Mouse (Mus musculus): ENCODE measurements around the gene Cenpj. TPM values are rescaled to one million over a fixed set of nuclear protein-coding genes. Genes with fewer than 3 reads are reported as not detected.
A peak's percentile ranks its signal among the peaks of the same experiment; 100 is the strongest.

Gene Cenpj
- total RNA-seq (2021) (1 to 10 TPM; 8.0 to 9.3 TPM), polyA plus RNA-seq (2012; rRNA removed) (3.1 and 3.3 TPM in 2 replicates)
- long read RNA-seq, partial matches to known transcripts, result 1 of 3 reads
- long read RNA-seq, other reads (novel, unspliced or antisense), result 2 of 3 reads

GRCm38 (mm10) chr14:56575416-56575815, at the start of gene Cenpj, which contains the start of gene Parp4:
Gene Cenpj, minus strand, starts transcription at chr14:56575425.
Gene Parp4, plus strand, starts transcription at chr14:56575619.
- DNase-seq, result peak; percentile 96

DNA sequence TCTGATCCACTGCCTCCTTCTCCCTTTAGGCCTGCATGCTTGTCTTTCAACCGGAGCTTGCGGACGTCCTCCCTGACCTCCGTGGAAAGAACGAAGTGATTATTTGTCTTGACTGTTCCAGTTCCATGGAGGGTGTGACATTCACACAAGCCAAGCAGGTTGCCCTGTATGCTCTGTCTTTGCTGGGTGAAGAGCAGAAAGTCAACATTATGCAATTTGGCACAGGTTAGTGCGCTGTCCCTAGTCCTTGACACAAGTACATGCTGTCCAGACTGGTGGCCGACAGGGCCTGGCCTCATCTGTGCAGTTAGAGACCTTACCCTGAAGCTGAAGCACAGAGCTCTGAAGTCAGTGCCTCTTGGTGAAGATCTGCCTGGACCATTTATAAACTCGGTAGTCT, 45.2 kb upstream of the Cenpj start:
- peak; percentile 31 for DNase-seq

- no peak for DNase-seq
Measured at GRCm38 (mm10) chr14:56617470-56617869, 42.2 kb upstream of the Cenpj start.

- no peak for DNase-seq
Measured at GRCm38 (mm10) chr14:56613212-56613611, 38.0 kb upstream of the Cenpj start.

DNA sequence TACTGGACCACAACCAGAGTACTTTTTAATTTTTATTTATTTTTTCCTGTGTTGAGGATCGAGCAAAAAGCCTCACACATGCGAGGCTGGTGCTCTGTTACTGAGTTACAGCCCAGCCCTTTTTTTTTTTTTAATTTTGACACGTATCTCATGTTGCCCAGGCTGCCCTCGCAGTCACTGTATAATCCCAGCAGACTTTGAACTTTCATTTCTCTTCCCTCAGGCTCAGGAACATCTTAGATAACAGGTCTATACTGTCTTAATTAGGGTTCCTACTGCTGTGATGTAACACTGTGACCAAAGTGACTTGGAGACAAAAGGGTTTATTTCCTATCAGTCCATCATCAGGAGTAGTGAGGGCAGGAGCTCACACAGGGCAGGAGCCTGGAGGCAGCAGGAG, 29.9 kb upstream of the Cenpj start:
- DNase-seq, result no peak

DNA sequence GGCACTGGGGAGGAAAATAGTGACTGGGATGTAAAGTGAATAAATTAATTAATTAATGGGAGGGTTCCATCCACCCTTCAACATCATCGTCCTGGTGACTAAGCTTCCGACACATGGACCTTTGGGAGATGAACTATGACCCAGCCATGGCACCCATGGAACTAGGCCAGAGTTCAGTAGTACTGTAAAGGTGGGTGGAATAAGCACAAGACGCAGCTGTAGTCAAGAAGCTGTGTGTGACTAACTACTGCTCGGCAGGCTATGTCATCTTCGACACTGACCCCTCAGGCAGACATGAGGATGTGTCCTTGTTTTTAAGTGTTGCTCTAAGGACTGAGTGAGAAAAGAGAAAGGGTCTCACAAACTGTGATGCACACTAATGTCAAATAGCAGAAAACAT, 29.2 kb upstream of the Cenpj start:
- no peak for DNase-seq

DNA sequence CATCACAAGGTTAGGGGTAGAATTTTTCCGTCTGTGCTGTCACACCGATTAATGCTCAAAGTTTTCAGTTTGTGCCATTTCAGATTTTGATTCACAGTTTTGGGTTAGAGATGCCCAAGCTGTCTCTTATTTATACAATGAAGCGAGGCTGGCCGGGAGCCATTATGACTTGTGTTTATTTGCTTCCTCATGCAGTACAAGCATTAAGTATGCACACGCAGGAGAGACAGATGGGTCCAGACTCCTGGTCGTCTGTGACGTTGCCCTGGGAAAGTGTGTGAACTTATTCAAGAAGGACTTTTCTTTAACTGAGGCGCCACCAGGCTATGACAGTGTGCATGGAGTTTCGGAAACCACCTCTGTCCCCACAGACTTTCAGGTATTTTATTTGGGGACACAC, 26.8 kb upstream of the Cenpj start:
- no peak for DNase-seq

DNA sequence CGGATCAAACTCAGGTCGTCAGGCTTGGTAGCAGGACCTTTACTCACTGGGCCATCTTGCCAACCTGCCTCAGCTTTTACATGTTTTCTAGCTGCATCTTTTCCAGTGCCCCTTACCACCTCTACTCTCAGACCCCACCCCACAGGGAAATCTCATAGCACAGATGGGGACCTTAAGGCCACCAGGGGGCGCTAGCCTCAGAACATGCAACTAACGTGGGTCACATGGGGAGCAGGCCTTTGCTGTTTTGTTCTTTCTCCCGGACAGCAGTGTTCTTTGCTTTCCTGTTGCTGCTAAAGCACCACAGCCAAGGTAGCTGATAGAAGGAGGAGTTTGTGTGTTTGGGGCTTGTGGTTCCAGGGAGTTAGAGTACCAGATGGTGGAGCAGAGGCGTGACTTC, 23.5 kb upstream of the Cenpj start:
- DNase-seq, result peak; percentile 22

- DNase-seq, result no peak
Measured at GRCm38 (mm10) chr14:56594811-56595210, 19.6 kb upstream of the Cenpj start.

DNA sequence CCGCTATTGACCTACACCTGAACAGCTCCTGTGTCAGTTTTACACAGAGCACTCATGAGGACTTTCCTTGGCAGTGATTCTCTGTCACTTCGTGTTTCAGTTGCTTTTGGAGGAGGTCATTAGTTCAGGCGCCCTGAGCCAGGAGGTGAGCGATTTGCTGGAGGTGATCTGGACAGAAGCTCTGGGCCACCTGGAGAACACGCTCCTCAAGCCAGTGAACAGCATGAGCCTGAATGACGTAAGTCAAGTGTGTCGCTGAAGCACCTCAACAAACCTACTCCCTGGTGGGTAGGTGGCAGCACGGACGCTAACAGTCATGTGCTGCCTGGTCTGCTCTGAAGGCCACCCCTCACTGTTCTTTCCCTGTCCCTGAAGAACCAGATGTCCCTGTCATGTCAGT, 17.0 kb upstream of the Cenpj start:
- DNase-seq, result no peak

DNA sequence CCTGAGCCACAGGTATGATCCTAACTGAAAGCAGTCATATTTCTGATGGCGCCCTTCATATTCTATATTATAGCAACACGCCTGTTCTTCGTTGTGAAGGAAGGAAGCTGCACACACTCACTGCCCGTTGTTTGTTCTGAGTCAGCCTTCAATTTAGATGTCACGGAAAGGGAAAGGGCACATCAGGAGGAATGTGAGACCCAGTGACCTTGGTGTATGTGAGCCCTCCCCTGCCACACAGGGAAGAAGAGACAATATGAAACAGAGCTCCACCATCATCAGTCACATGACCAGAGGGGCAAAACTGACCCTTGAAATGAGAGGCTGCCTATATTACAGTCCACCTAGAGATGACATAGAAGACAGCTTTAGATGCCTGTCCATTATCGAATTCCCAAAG, 7.1 kb upstream of the Cenpj start:
- peak; percentile 35 for DNase-seq

GRCm38 (mm10) chr14:56581117-56581516, 5.9 kb upstream of the Cenpj start:
- peak; percentile 34 for DNase-seq

DNA sequence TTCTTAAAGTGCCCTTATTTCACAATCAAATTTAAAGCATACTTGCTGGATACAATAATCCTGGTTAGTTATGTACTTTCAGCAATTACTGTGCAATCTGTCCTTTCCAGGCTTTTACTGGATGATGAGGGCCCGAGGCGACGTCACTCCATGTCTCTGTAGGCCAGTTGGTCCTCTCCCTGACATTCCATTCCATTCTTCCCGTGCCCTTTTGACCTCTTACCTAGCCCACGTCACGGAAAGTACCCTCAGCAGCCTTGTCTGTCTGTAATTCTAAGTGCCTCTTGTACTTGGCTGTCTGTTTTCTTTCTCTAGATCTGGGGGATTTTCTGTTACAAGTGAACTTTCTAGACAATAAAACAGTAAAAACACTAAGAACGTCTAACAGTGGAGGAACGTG, 3.8 kb upstream of the Cenpj start:
- no peak for DNase-seq

GRCm38 (mm10) chr14:56575969-56576901, 1.0 kb upstream of the Cenpj start:
- no peak for DNase-seq

- DNase-seq, result no peak
Measured at GRCm38 (mm10) chr14:56572546-56572945, 2.7 kb downstream of the Cenpj start.

- peak; percentile 97 for DNase-seq
Measured at GRCm38 (mm10) chr14:56571310-56572093, 3.7 kb downstream of the Cenpj start.

DNA sequence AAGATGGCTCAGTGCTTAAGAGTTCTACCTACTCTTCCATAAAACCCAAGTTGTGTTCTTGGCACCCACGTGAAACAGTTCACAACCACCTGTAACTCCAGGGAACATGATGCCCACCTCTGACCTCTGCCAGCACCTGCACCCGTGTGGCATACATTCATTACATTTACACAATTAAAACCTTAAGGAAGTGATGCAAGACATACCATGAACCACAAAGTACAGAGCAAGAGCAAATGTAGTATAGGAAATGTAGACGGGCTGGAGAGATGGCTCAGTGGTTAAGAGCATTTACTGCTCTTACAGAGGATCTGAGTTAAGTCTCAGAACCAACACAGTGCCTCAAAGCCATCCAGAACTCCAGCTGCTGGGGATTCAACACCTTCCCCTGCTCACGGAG, 6.2 kb downstream of the Cenpj start:
- no peak for DNase-seq

DNA sequence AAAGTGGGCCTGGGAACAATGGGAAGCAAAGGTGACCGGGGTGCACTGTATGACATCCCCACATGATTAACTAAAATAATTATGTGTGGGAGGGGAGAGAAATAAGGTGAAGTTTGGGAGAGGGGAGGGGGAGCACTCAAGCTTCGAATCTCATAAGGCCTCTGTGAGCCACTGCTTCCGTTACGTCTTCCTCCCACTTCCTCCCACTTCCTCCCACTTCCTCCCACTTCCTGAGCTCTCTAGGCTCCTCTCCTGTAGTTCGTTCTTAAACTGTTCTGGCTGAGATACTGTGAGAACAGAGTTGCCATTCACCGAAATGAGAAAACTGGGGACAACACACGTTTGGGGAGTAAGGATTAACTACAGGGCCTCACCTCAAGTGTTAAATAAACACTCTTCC, 7.7 kb downstream of the Cenpj start:
- no peak for DNase-seq

DNA sequence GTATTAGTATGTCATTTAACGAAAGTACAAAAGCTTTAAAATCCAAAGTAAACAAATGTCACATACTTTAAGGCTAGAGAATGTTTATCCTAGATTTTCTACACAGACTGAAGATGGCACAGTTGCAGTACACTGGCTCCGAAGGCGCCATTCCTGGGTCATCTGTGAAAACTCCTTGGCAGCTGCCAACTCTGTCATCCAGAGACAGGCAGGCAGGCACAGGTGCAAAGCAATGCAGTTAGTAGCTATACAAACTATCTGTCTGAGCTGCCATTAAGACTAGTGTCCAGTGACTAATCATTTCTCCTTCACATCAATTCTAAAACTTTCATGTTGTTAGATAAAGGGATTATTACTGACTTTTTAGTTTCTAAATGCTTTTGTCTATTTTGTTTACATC, 16.1 kb downstream of the Cenpj start:
- no peak for DNase-seq

DNA sequence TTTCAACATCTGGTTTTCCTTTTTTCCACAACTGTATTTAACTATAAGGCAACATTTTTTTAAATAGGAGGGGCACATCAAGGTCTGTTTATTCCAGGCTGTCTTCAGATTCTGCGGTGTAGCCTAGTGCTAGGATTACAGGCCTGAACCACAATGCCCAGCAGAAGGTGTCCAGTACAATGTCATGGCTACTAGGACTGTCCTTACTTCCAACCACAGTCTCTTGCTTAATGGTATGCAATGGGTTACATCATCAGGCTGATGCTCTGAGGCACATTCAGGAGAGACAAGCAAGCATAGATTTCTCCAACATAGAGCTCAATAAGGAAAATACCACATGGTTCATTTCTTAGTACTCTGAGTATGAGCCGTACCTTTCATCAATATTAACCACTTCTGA, 20.5 kb downstream of the Cenpj start:
- DNase-seq, result no peak

- DNase-seq, result no peak
Measured at GRCm38 (mm10) chr14:56553331-56553730, 21.9 kb downstream of the Cenpj start.

DNA sequence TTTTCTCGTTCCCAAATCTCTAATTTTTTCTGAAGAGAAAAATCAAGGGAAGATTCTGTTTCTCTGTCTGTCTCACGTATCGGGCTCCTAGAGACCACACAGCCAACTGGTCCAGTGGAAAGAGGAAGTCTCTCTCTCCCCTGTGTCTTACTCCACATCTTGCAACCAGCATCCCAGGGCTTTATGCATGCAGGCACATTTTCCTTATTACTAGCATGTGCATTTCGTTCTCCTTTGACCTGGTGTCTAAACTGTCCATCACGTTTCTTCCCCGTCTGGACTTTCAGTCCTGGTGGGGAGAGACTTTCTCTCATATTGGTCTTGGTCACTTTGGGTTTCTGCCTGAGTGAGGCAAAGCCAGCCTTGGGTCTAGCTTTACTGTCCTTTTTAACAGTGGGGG, 22.3 kb downstream of the Cenpj start:
- no peak for DNase-seq

DNA sequence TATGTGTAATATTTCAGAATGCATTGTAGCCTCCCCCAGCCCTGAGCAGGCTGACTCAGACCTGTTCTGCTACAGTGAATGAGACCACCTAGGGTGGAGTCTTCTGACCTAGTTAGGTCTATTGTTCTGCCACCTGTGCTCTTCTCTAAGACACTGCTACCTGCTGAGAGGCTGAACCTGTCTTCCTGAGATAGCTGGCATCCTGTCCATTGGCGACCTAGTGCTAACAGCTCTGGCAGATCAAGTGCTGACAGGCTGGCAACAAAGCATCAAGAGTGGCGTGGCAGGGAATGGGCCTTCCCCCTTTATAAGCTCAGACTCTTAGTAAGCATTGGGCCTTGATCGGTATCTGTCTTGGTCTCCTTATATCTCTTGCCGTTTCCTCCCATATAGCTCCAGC, 24.3 kb downstream of the Cenpj start:
- no peak for DNase-seq
